Mouse (Mus musculus): ENCODE results near the gene Scgb1a1. TPM values are rescaled to one million over a fixed set of nuclear protein-coding genes. Genes with fewer than 3 reads are reported as not detected.

Scgb1a1 gene
- polyA plus RNA-seq, 1 experiment: not detected

- peak overlapping the region; percentile 65 for H3K27ac ChIP-seq (ENCODE audit: insufficient read depth, low read length)
- H3K4me1 ChIP-seq (ENCODE audit: control insufficient read depth, insufficient read depth, low read length): peaks cover 27% of the 10 kb centered on the region
- H3K4me3 ChIP-seq (ENCODE audit: insufficient read depth, low read length): no peak overlapping the region
- TF ChIP-seq CTCF (IDR thresholded peaks at IDR 0.05; ENCODE audit: borderline replicate concordance, insufficient read depth, low read length) (no peak), POLR2A (IDR thresholded peaks at IDR 0.05; ENCODE audit: low read depth, low read length) (no peak)
Measured at GRCm38 (mm10) chr19:9081311-9082190, 6.2 kb downstream of the Scgb1a1 start.

DNA sequence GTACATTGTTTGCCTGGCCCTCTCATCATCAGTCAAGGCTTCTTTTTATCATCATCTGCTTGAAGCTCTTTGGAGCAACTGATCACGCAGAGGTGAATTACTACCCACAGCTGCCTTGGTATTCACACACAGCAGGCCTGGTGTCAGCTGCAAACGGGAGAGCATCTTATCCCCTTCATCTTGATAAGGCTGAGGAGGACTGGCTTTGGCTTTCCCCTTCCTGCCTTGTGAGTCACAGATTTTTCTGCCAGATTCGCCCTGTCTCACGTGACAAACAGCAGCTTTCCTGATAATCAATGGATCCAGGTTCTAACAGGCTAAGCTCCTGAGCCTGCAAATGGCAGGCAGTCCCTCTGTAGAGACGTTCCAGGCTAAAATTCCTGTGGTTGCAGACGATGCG, 7.8 kb downstream of the Scgb1a1 start:
- H3K27ac ChIP-seq (ENCODE audit: insufficient read depth, low read length): peak overlapping the region; percentile 80
- H3K4me3 ChIP-seq (ENCODE audit: insufficient read depth, low read length): no peak overlapping the region
- TF ChIP-seq POLR2A (IDR thresholded peaks at IDR 0.05; ENCODE audit: low read depth, low read length) (no peak; the same call in 1 of the 2 replicates), CTCF (IDR thresholded peaks at IDR 0.05; ENCODE audit: borderline replicate concordance, insufficient read depth, low read length) (no peak)
- peaks cover 35% of the 10 kb centered on the region for H3K4me1 ChIP-seq (ENCODE audit: control insufficient read depth, insufficient read depth, low read length)

- Histone ChIP-seq H3K4me3 (ENCODE audit: insufficient read depth, low read length) (no peak overlapping the region), H3K4me1 (ENCODE audit: control insufficient read depth, insufficient read depth, low read length) (peaks cover 38% of the 10 kb centered on the region)
- TF ChIP-seq POLR2A (IDR thresholded peaks at IDR 0.05; ENCODE audit: low read depth, low read length) (no peak), CTCF (IDR thresholded peaks at IDR 0.05; ENCODE audit: borderline replicate concordance, insufficient read depth, low read length) (no peak)
Measured at GRCm38 (mm10) chr19:9076982-9077660, 10.6 kb downstream of the Scgb1a1 start.

DNA sequence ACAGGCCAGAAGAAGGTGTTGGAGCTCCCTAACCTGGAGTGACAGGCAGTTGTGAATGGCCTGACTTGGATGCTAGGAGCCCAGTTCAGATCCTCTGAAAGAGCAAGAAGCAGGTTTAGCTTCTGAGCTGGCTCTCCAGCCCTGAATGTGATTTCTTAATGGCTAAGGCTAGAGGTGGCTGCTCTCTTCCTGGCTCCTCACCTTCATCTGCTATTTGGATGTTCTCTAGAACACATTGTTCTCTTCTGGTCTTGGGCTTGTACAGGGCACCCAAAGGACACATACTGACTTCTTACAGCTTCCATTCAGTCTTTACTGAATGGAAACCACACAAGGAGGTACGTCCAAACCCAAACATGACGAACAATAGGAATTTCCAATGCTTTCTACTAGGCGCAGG, 11.7 kb downstream of the Scgb1a1 start:
- TF ChIP-seq POLR2A (IDR thresholded peaks at IDR 0.05; ENCODE audit: low read depth, low read length): no peak
- no peak for TF ChIP-seq CTCF (IDR thresholded peaks at IDR 0.05; ENCODE audit: borderline replicate concordance, insufficient read depth, low read length)
- Histone ChIP-seq H3K4me3 (ENCODE audit: insufficient read depth, low read length) (no peak overlapping the region), H3K4me1 (ENCODE audit: control insufficient read depth, insufficient read depth, low read length) (peaks cover 43% of the 10 kb centered on the region), H3K27ac (ENCODE audit: insufficient read depth, low read length) (peak overlapping the region; percentile 53)

More at GRCm38 (mm10) chr19:9076982-9077660, 10.6 kb downstream of the Scgb1a1 start:
- H3K27ac ChIP-seq (ENCODE audit: insufficient read depth, low read length): peak overlapping the region; percentile 67

DNA sequence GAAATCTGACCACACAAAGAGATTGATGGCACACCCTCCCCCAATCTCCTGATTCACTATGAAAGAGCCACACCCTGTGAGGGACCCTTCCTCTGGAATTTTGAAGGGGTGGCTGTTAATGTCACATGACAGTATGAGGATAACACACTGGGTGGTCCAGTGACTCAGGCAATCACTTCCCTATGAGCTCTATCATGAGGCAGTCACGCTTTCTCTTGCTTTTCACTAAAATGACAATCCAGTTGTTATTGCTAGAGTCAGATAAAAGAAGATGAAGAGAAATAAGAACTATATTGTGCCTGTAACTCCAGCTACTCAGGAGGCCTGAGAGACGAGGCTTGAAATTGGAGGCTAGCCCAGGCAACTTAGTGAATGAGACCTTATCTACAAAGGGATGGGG, 12.2 kb downstream of the Scgb1a1 start:
- H3K27ac ChIP-seq (ENCODE audit: insufficient read depth, low read length): peak overlapping the region; percentile 53; the same call in 1 of the 2 replicates
- no peak overlapping the region for H3K4me3 ChIP-seq (ENCODE audit: insufficient read depth, low read length)
- TF ChIP-seq POLR2A (IDR thresholded peaks at IDR 0.05; ENCODE audit: low read depth, low read length): no peak
- TF ChIP-seq CTCF (IDR thresholded peaks at IDR 0.05; ENCODE audit: borderline replicate concordance, insufficient read depth, low read length): no peak
- H3K4me1 ChIP-seq (ENCODE audit: control insufficient read depth, insufficient read depth, low read length): peaks cover 47% of the 10 kb centered on the region

DNA sequence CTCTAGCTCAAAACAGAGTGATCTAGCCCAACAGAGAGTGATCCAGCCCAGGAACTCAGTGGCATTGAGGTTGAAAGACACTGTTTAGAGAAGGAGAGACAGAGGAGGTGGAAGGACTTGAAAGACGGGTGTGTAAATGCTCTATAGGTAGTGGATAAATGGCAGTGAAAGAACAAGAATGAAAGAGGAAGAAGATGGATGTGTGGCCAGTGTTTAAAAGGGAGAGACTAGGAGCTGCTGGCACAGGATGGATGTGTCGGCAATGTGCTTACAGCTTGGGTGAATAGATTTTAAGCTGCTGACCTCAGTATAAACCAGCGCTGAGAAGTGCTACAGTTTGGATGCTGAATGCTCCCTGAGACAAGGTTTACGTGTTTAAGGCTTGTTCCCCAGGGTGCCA, 13.3 kb downstream of the Scgb1a1 start:
- no peak overlapping the region for H3K4me3 ChIP-seq (ENCODE audit: insufficient read depth, low read length)
- peaks cover 43% of the 10 kb centered on the region for H3K4me1 ChIP-seq (ENCODE audit: control insufficient read depth, insufficient read depth, low read length)
- TF ChIP-seq POLR2A (IDR thresholded peaks at IDR 0.05; ENCODE audit: low read depth, low read length): no peak
- no peak for TF ChIP-seq CTCF (IDR thresholded peaks at IDR 0.05; ENCODE audit: borderline replicate concordance, insufficient read depth, low read length)
- peak overlapping the region; percentile 96 for H3K27ac ChIP-seq (ENCODE audit: insufficient read depth, low read length)

GRCm38 (mm10) chr19:9073776-9074411, 13.9 kb downstream of the Scgb1a1 start:
- peaks cover 39% of the 10 kb centered on the region for H3K4me1 ChIP-seq (ENCODE audit: control insufficient read depth, insufficient read depth, low read length)
- peak overlapping the region; percentile 96 for H3K27ac ChIP-seq (ENCODE audit: insufficient read depth, low read length)
- TF ChIP-seq CTCF (IDR thresholded peaks at IDR 0.05; ENCODE audit: borderline replicate concordance, insufficient read depth, low read length): no peak
- no peak for TF ChIP-seq POLR2A (IDR thresholded peaks at IDR 0.05; ENCODE audit: low read depth, low read length)
- H3K4me3 ChIP-seq (ENCODE audit: insufficient read depth, low read length): no peak overlapping the region

- peaks cover 36% of the 10 kb centered on the region for H3K4me1 ChIP-seq (ENCODE audit: control insufficient read depth, insufficient read depth, low read length)
- no peak overlapping the region for H3K4me3 ChIP-seq (ENCODE audit: insufficient read depth, low read length)
- TF ChIP-seq CTCF (IDR thresholded peaks at IDR 0.05; ENCODE audit: borderline replicate concordance, insufficient read depth, low read length) (no peak), POLR2A (IDR thresholded peaks at IDR 0.05; ENCODE audit: low read depth, low read length) (no peak)
- H3K27ac ChIP-seq (ENCODE audit: insufficient read depth, low read length): peak overlapping the region; percentile 83
Measured at GRCm38 (mm10) chr19:9072157-9072530, 15.6 kb downstream of the Scgb1a1 start.

DNA sequence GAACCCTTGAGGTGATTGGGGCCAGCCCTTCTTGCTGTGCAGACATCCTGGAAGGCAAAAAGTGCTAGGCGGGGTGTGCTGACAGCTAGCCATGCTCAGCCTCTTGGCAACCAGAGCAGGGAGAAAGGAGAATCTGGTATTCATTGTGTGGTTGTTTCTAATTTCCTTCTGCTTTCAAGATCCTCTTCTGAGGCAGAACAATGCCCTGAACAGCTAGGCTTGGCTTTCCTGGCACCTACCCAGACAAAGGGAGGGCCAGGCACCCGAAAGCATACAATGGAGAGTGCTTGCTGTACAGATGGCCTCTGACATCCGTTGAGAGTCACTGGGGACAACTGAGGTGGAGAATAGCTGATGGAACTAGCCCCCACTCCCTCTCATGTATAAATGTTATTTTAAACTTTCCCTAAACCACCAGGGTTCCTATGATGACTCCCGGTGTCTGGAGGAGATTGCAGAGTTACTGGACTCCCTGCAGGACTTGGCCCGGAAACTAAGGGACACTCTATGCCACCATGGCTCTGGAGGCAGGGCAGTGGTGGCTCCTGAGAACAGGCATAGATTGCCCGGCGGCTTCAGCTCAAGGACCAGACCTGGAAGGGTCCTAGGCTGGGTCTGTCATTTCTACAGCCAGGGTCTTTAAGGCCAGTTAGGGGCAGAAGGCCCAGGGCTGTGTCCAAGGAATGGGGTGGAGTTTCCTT, 16.2 kb downstream of the Scgb1a1 start:
- H3K4me1 ChIP-seq (ENCODE audit: control insufficient read depth, insufficient read depth, low read length): peaks cover 31% of the 10 kb centered on the region
- no peak overlapping the region for H3K4me3 ChIP-seq (ENCODE audit: insufficient read depth, low read length)
- peak overlapping the region; percentile 83 for H3K27ac ChIP-seq (ENCODE audit: insufficient read depth, low read length)
- TF ChIP-seq CTCF (IDR thresholded peaks at IDR 0.05; ENCODE audit: borderline replicate concordance, insufficient read depth, low read length) (no peak), POLR2A (IDR thresholded peaks at IDR 0.05; ENCODE audit: low read depth, low read length) (no peak)

All from embryonic fibroblast, embryonic 13.5 days (primary cell).